Mouse (Mus musculus) hematopoietic stem cell, adult 5-6 weeks (primary cell): ENCODE results near the gene Slc25a43. TPM values are rescaled to one million over a fixed set of nuclear protein-coding genes. Genes with fewer than 3 reads are reported as not detected.
A peak's percentile ranks its signal among the peaks of the same experiment; 100 is the strongest.

ENCODE experiments used
- ATAC-seq, 2 experiments: fragments of 125-278 bp in 1 of 2; replicated peaks in 1 of 2; 2 replicates each; pipeline ENCODE4 v1.8.0; 2016 to 2017; ENCODE audit warnings: inconsistent platforms in 2 of 2, mild to moderate bottlenecking in 2 of 2, moderate number of reproducible peaks in 2 of 2, low read depth in 1 of 2, moderate TSS enrichment in 1 of 2; ENCODE audit not compliant: low FRiP score in 2 of 2, poor library complexity in 2 of 2, severe bottlenecking in 2 of 2, insufficient read depth in 1 of 2, low TSS enrichment in 1 of 2
- total RNA-seq: library from RNA; stranded (forward); fragments of 172-1452, 232-1000 nt; gene quantifications from 2 replicates; pipeline ENCODE4 v1.2.3, GENCODE M21; 2017

Slc25a43 gene
- 1.8 and 2.2 TPM in 2 replicates for total RNA-seq

- peak in 1 of 2 experiments; percentile 15; a peak in 1 of 4 replicates for ATAC-seq
These were observed at the start of gene Slc25a43 for GRCm38 (mm10) chrX:36743503-36744101. TSS of gene Slc25a43 (plus strand) at chrX:36743659.

GRCm38 (mm10) chrX:36740124-36740951 lies 3.1 kb upstream of the Slc25a43 start:
- ATAC-seq = peak in 1 of 2 experiments; percentile 70; a peak in 2 of 4 replicates

GRCm38 (mm10) chrX:36741278-36741677 lies 2.2 kb upstream of the Slc25a43 start:
- no peak for ATAC-seq

GRCm38 (mm10) chrX:36742744-36743143 lies 715 bp upstream of the Slc25a43 start:
- no peak for ATAC-seq

- peak; percentile 88 to 96 for ATAC-seq
These were observed 1.3 kb downstream of the Slc25a43 start for GRCm38 (mm10) chrX:36744735-36745134.

GRCm38 (mm10) chrX:36745333-36745732 lies 1.9 kb downstream of the Slc25a43 start:
- no peak for ATAC-seq

- ATAC-seq = no peak
These were observed 3.3 kb downstream of the Slc25a43 start for GRCm38 (mm10) chrX:36746789-36747188.

GRCm38 (mm10) chrX:36748573-36748972 lies 5.1 kb downstream of the Slc25a43 start:
- ATAC-seq = no peak

- no peak for ATAC-seq
These were observed 5.9 kb downstream of the Slc25a43 start for GRCm38 (mm10) chrX:36749281-36749785.

GRCm38 (mm10) chrX:36750591-36750990 lies 7.1 kb downstream of the Slc25a43 start:
- ATAC-seq = no peak

- ATAC-seq = no peak
These were observed 9.1 kb downstream of the Slc25a43 start for GRCm38 (mm10) chrX:36752586-36752985.

GRCm38 (mm10) chrX:36757796-36758472 lies 14.5 kb downstream of the Slc25a43 start:
- no peak for ATAC-seq

- ATAC-seq = no peak
These were observed 15.1 kb downstream of the Slc25a43 start for GRCm38 (mm10) chrX:36758566-36758965.

GRCm38 (mm10) chrX:36760946-36761635 lies 17.6 kb downstream of the Slc25a43 start:
- peak; percentile 64 to 65; a peak in 2 of 4 replicates for ATAC-seq

GRCm38 (mm10) chrX:36762289-36762688 lies 18.8 kb downstream of the Slc25a43 start:
- ATAC-seq = no peak

GRCm38 (mm10) chrX:36762894-36763293 lies 19.4 kb downstream of the Slc25a43 start:
- no peak for ATAC-seq

GRCm38 (mm10) chrX:36763298-36763933 lies 20.0 kb downstream of the Slc25a43 start:
- no peak for ATAC-seq
